Mouse (Mus musculus): Measurements from ENCODE around the gene Trub1.

DNA sequence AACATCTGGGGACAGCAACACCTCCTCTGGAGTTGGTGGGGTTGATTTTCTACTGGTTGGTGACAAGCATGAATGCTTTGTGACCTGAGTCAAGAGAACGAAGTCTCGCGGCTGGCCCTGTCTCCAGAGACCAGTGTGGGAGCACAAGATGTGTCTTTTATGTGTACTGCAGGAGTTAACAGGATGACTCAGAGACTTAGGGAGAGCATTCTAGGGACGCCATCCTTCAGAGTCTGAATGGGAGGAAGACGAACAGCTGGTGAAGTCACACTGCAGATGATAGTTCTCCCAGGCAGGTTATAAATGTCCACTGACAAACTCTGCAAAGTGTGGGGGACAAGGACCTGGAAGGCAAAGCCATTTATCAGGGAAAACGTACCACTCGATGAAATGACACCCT, 11.2 kb upstream of the Trub1 start:
- TF ChIP-seq POLR2A (IDR thresholded peaks at IDR 0.05; ENCODE audit: extremely low read depth, insufficient read depth, low read length) (no peak), CTCF (IDR thresholded peaks at IDR 0.05; ENCODE audit: low read depth, low read length) (no peak)
